Mouse (Mus musculus) intestine, embryonic 14.5 days (tissue): ENCODE data around the gene St6galnac3. TPM values are rescaled to one million over a fixed set of nuclear protein-coding genes. Genes with fewer than 3 reads are reported as not detected.

Experiments
- ATAC-seq: fragments of 200-750 bp; cut with Nextera tagmentation; replicated peaks from 2 replicates; pipeline ENCODE4 v1.8.0; 2017; ENCODE audit warnings: low read depth, moderate number of reproducible peaks, moderate TSS enrichment, moderate library complexity; ENCODE audit not compliant: low FRiP score, low TSS enrichment
- DNase-seq: peaks from one replicate; pipeline ENCODE4 v3.0.0-alpha.2; 2018; ENCODE audit warnings: low spot score
- H3K27ac ChIP-seq: fragments of 300-500 bp; sonication (generic); 2 replicates; pipeline ENCODE4 v1.5.1; 2014; ENCODE audit warnings: low read depth, mild to moderate bottlenecking, control low read depth
- H3K27me3 ChIP-seq: fragments of 300-500 bp; sonication (generic); replicated peaks from 2 replicates; pipeline ENCODE4 v1.6.1; 2014; ENCODE audit warnings: low read length, control low read depth; ENCODE audit not compliant: control insufficient read depth, insufficient read depth
- H3K36me3 ChIP-seq: fragments of 300-500 bp; sonication (generic); 2 replicates; pipeline ENCODE4 v1.6.1; 2014; ENCODE audit warnings: low read length, control low read depth; ENCODE audit not compliant: control insufficient read depth, insufficient read depth
- H3K4me1 ChIP-seq: fragments of 300-500 bp; sonication (generic); replicated peaks from 2 replicates; pipeline ENCODE4 v1.6.1; 2014; ENCODE audit warnings: low read length, control low read depth, mixed read lengths; ENCODE audit not compliant: control insufficient read depth, insufficient read depth
- H3K4me2 ChIP-seq: fragments of 300-500 bp; sonication (generic); 2 replicates; pipeline ENCODE4 v1.6.1; 2014; ENCODE audit warnings: low read length
- H3K4me3 ChIP-seq: fragments of 300-500 bp; sonication (generic); 2 replicates; pipeline ENCODE4 v1.5.1; 2014; ENCODE audit warnings: low read depth, low read length, control low read depth, mixed read lengths
- H3K9ac ChIP-seq: fragments of 300-500 bp; sonication (generic); 2 replicates; pipeline ENCODE4 v1.6.1; 2014; ENCODE audit warnings: mild to moderate bottlenecking, low read length
- H3K9me3 ChIP-seq: fragments of 300-500 bp; sonication (generic); 2 replicates; pipeline ENCODE4 v1.6.1; 2016; ENCODE audit warnings: low read length, control low read depth; ENCODE audit not compliant: control insufficient read depth
- WGBS: fragments of 180-500 bp; shearing (Covaris S2); extraction: QIAGEN DNeasy Blood & Tissue Kit; methylation state at CpG from one replicate; pipeline ENCODE4 v1.1.7; 2014; 5-methylcytosine and 5-hydroxymethylcytosine counted together
- polyA plus RNA-seq: library from polyadenylated mRNA; unstranded; fragments of >200 nt; fragmentation: Nextera tagmentation; extraction: Ambion mirVana; gene quantifications from 2 replicates; pipeline ENCODE4 v1.2.1, GENCODE M21; 2014

The St6galnac3 gene
- polyA plus RNA-seq, 1 experiment from 2014 or later = 45.5 TPM

DNA sequence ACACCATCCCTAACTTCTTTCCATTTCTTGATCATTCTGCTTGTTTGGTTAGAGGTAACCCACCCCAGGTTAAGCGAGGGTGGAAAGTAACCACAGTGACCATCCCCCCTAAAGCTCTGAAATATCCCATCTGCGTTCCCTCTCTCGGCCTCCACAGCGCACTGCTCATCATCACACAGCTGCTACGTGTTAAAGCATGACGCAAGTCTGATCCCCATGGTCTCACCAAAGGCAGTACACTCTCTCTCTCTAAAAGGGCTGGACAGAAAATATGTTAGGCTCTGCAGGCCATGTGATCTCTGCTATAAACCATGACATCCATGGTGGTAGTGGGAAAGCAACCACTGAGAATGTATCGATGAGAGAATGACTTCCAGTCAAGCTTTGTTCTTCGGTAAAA is 14.4 kb upstream of the St6galnac3 start:
- H3K4me1 ChIP-seq = peaks cover 3% of the 10 kb centered on the region; the same call in 1 of the 2 replicates
- H3K9ac ChIP-seq = no peak overlapping the region
- 50% methylated on average over 8 of the region's 8 CpGs for WGBS
- DNase-seq (no peak), ATAC-seq (peak; percentile 82)
- peak overlapping the region; percentile 62; the same call in 1 of the 2 replicates for H3K27ac ChIP-seq
- H3K27me3 ChIP-seq = no peaks in the 10 kb centered on the region
- no peak overlapping the region for H3K4me2 ChIP-seq
- no peak overlapping the region for H3K4me3 ChIP-seq
- no peaks in the 10 kb centered on the region for H3K9me3 ChIP-seq
- H3K36me3 ChIP-seq = no peaks in the 10 kb centered on the region

DNA sequence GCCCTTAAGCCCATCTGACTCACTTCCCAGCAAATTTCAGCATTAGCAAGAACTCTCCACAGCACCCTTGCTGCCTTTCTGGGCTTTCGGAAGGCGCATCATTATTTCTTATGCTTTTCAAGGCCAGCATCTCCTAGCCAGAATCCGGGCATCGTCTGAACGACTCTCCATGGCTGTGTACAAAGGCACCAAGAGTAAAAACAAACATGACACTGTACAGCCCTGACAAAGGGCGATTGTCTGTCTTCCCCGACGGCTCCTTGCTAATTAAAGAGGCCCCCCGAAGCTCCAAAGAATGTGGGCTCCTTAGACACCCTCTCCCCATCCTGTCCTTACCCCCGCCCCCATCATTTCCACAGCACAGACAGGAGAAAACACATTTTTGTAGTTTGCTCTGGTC is 13.4 kb upstream of the St6galnac3 start:
- Histone ChIP-seq H3K27ac (peak overlapping the region; percentile 62), H3K9ac (no peak overlapping the region), H3K4me1 (peaks cover 3% of the 10 kb centered on the region; the same call in 1 of the 2 replicates), H3K27me3 (no peaks in the 10 kb centered on the region), H3K4me3 (no peak overlapping the region), H3K36me3 (no peaks in the 10 kb centered on the region), H3K9me3 (no peaks in the 10 kb centered on the region), H3K4me2 (no peak overlapping the region)
- WGBS = 49% methylated on average over 10 of the region's 10 CpGs
- ATAC-seq (no peak), DNase-seq (no peak)

DNA sequence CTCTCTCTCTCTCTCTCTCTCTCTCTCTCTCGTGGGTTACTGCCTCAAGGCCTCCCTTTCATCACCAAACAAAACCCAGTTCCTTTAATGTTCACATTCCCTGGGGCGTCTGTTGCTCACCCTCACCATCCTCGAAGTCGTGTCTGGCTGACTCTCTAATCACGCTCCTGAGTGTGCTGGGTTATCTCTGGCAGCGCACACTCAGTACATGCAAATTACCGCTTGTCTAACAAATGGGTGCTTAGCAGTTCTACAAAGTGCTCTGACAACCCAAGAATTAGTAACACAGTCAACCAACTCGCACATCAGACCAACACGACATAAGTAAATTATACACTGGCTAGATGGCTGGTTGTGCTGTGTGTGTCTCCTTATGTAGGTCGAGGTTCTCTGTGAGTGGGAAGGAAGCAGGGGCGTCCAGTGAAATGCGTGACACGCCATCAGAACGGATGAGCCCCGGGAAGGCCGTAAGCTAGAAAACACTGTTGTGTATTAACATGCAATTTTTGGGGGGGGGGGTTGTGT is 11.8 kb upstream of the St6galnac3 start:
- H3K9ac ChIP-seq = no peak overlapping the region
- ATAC-seq = no peak

DNA sequence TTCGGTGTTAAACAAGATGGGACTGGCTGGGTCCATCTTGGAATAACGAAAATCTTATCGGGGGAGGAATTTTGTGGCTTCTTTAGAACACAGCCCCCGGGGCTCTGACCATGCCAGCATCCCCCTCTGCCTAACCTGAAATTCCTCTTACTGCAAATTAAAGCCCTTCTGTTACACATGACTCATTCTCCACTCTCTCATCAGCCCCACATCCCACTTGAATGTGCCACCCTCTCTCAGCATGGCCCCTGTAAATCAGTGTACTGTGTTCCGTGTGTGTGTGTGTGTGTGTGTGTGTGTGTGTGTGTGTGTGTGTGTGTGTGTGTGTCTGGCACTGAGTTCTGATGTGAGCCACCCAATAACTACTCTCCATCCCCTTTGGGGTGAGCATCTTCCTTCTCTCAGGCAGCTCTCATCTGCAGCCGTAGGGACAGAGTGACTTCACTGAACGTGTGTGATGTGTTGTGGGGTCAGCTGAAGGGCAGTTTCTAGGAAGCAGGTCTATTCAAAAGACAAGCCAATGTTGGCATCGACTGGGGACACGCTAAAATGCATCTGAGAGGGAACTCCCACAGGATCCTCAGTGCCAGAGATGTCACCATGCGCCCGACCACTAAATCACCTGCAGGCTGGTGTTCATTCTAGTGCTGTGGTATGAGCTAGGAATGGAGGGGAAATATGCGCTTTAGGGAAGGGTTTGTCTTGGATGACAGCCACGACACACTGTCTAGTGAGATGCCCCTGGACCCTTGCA is 11.0 kb upstream of the St6galnac3 start:
- DNase-seq (no peak), ATAC-seq (no peak)
- WGBS = 75% methylated on average over 13 of the region's 13 CpGs
- Histone ChIP-seq H3K9me3 (no peaks in the 10 kb centered on the region), H3K36me3 (no peaks in the 10 kb centered on the region), H3K27ac (no peak overlapping the region), H3K4me1 (peaks cover 16% of the 10 kb centered on the region), H3K4me2 (no peak overlapping the region), H3K4me3 (no peak overlapping the region), H3K9ac (no peak overlapping the region), H3K27me3 (no peaks in the 10 kb centered on the region)

More for the DNA sequence above, 11.8 kb upstream of the St6galnac3 start:
- Histone ChIP-seq H3K27ac (no peak overlapping the region), H3K4me2 (no peak overlapping the region), H3K36me3 (no peaks in the 10 kb centered on the region), H3K4me3 (no peak overlapping the region), H3K27me3 (no peaks in the 10 kb centered on the region), H3K4me1 (peaks cover 14% of the 10 kb centered on the region), H3K9me3 (no peaks in the 10 kb centered on the region)
- no peak for DNase-seq
- WGBS = 74% methylated on average over 16 of the region's 16 CpGs

DNA sequence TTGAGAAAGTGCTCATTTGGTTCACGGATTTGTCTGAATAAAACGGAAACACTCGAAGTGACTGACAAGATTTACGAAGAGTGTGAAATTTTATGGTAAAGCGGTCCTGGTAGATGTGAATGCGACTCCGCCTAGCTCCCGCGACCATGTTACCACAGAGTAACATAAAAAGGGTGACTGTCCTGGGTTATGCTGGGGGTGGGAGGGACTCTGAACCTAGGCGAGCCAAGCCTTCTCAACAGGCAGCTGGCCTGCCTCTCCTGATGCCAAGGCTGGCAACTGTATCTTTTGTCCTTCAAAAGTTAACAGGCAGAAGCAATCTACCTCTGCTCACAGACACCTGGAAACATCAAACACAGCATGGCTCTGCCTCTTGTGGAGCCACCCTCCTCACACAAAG is 9.8 kb upstream of the St6galnac3 start:
- H3K9ac ChIP-seq = no peak overlapping the region
- H3K4me3 ChIP-seq = no peak overlapping the region
- no peak overlapping the region for H3K4me2 ChIP-seq
- H3K27ac ChIP-seq = no peak overlapping the region
- DNase-seq (no peak), ATAC-seq (no peak)
- H3K36me3 ChIP-seq = no peaks in the 10 kb centered on the region
- WGBS = 73% methylated on average over 10 of the region's 10 CpGs
- no peaks in the 10 kb centered on the region for H3K9me3 ChIP-seq
- peaks cover 16% of the 10 kb centered on the region for H3K4me1 ChIP-seq
- no peaks in the 10 kb centered on the region for H3K27me3 ChIP-seq

DNA sequence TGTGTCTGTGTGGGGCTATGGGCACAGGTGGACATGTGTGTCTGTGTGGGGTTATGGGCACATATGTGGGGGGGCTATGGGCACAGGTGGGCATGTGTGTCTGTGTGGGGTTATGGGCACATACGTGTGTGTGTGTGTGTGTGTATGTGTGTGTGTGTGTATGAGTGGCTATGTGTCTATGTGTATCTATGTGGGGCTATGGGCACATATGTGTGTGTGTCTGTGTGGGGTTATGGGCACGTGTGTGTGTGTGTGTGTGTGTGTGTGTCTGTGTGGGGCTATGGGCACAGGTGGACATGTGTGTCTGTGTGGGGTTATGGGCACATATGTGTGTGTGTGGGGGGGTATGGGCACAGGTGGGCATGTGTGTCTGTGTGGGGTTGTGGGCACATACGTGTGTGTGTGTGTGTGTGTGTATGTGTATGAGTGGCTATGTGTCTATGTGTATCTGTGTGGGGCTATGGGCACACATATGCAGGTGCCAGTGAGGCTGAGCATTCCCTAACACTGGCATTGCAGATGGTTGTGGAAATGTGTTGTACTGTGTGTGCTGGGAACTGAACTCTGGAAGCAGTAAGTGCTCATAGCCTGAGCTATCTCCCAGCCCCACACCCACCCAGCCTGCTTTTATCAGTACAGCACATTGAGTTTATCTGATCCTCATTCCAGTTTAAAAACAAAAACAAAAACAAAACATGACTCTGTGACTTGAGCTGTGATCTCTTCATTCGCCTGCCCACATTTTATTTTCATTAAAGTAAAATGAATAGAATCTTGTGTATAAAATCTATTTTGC is 8.6 kb upstream of the St6galnac3 start:
- WGBS = 92% methylated on average over 4 of the region's 4 CpGs
- ATAC-seq = no peak; the same call in 1 of the 2 replicates
- no peaks in the 10 kb centered on the region for H3K36me3 ChIP-seq

DNA sequence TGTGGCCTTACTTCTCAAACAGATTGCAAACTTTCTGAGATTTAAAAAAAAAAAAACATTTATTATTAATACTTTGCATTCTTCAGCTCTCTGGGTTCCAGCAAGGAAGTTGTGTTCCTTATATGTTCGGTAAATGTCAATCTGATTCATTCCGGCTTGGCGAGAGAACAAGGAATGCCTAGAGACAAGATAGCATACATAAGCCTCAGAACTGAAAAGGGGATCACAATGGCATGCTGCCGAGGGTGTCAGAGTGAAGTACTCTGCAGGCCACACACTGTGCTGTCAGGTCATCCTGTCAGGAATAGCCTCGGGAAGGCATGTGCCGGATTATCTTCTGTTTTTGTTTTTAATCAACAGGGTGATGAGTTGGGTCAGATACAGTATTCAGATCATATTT is 7.8 kb upstream of the St6galnac3 start:
- Histone ChIP-seq H3K36me3 (no peaks in the 10 kb centered on the region), H3K9ac (no peak overlapping the region), H3K4me3 (no peak overlapping the region), H3K9me3 (no peaks in the 10 kb centered on the region), H3K4me2 (peak overlapping the region; percentile 28; the same call in 1 of the 2 replicates), H3K27me3 (no peaks in the 10 kb centered on the region), H3K4me1 (peaks cover 13% of the 10 kb centered on the region), H3K27ac (peak overlapping the region; percentile 57)
- WGBS = 32% methylated on average over 6 of the region's 6 CpGs
- no peak; the same call in 1 of the 2 replicates for ATAC-seq
- no peak for DNase-seq

More for the DNA sequence above, 8.6 kb upstream of the St6galnac3 start:
- Histone ChIP-seq H3K4me2 (no peak overlapping the region), H3K27me3 (no peaks in the 10 kb centered on the region), H3K4me1 (peaks cover 13% of the 10 kb centered on the region), H3K9me3 (no peaks in the 10 kb centered on the region), H3K4me3 (no peak overlapping the region), H3K9ac (no peak overlapping the region), H3K27ac (no peak overlapping the region)
- no peak for DNase-seq

DNA sequence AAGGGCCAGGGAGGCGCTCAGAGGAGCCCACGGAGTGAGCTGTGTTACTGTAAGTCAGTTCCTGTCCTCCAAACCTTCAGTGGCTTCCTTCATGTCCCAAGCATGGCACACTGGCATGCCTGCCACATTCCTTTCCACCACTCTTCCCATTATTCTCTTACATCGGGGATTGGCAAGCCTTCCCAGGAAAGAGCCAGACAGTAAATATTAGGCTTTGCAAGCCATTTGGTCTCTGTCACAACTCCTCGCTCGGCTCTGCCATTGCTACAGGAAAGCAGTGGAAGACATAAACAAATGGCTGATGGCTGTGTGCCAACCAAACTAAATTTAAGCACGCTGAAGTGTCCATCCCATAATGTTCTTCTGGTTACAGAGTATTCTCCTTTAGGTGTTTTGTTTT is 7.1 kb upstream of the St6galnac3 start:
- no peaks in the 10 kb centered on the region for H3K9me3 ChIP-seq
- H3K36me3 ChIP-seq = no peaks in the 10 kb centered on the region
- ATAC-seq = no peak
- H3K4me3 ChIP-seq = no peak overlapping the region
- no peaks in the 10 kb centered on the region for H3K27me3 ChIP-seq
- peak overlapping the region; percentile 28; the same call in 1 of the 2 replicates for H3K4me2 ChIP-seq
- H3K27ac ChIP-seq = peak overlapping the region; percentile 57
- 36% methylated on average over 6 of the region's 6 CpGs for WGBS
- no peak overlapping the region for H3K9ac ChIP-seq
- H3K4me1 ChIP-seq = peaks cover 13% of the 10 kb centered on the region
- DNase-seq = no peak
